Mouse (Mus musculus): ENCODE measurements around the gene Rnf224.

Gene Rnf224

DNA sequence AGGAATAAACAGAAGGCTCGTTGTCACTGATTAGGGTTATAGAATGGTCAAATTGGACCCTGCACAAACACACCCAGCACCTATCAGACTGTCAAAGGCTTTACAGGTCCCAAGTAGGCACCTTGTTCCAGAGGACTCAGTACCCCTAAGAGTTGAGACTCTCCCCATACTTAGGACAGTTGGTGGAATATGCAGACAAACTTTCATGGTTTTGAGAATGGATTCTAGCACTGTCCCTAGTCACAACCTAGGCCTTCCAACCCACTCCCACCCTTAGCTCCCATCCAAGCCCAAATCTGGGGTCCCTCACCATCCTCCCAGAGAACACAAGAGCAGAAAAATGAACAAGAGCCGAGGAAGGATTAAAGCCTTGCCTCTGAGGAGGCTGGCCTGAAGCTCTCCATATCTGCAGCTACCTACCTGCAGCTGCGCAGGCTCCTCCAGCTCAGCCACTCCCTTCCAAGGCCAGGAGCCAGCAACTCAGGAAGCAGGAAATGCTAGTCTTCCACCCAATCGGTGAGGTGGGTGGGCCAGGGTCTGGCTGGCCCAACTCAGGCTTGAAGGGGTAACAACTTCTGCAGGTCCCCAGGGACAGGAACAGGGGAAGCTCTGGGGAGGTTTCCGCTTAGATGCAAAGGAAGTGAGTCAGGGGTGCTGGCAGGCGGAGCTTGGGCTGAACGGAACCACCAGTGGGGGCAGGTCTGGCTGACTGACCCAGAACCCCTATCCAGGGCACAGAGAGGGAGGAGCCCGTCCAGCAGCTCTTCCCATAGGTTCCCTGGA, 40.2 kb downstream of the Rnf224 start, which contains the start of gene Tor4a:
Gene Tor4a, minus strand, starts transcription at position 715 of the 783 bp plus-strand sequence.
- no peak for DNase-seq (ENCODE audit: extremely low read depth, low read depth, low spot score)

- no peak for DNase-seq (ENCODE audit: extremely low read depth, low read depth, low spot score)
Measured at GRCm38 (mm10) chr2:25195211-25196156, 41.1 kb downstream of the Rnf224 start.

DNA sequence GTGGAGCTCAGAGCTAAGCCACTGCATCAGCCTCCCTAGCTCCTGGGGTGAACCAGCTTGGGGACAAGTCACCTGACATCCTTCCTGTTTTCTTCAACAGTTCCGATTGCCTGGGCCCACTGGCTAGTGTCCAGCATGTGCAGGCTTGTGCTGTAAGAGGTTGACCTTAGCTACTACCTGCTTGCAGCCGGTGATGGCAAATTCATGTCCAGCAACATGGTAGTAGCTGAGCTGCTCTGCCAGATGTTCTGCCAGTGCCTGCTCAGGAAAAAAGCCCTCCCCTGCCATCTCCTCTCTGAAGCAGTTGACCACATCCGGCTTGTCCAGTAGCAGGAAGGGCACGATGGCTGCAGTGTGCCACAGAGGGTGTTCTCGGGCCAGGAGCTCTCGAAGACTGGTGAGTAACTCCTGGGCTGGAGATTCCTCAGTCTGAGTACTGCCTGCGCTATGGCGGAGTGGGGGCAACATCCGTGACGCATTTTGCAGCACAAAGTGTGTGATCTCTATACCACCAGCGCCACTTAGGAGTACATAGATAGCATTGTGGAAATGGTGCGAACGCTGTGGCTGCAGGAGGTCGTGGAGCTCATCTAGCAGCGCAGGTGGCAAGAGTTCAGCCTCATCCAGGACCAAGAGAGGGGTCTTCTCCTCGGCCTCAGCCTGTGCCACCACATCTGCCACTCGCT, 42.0 kb downstream of the Rnf224 start:
- DNase-seq (ENCODE audit: extremely low read depth, low read depth, low spot score), result no peak

- DNase-seq (ENCODE audit: extremely low read depth, low read depth, low spot score), result no peak
Measured at GRCm38 (mm10) chr2:25194006-25194405, 42.6 kb downstream of the Rnf224 start.

DNA sequence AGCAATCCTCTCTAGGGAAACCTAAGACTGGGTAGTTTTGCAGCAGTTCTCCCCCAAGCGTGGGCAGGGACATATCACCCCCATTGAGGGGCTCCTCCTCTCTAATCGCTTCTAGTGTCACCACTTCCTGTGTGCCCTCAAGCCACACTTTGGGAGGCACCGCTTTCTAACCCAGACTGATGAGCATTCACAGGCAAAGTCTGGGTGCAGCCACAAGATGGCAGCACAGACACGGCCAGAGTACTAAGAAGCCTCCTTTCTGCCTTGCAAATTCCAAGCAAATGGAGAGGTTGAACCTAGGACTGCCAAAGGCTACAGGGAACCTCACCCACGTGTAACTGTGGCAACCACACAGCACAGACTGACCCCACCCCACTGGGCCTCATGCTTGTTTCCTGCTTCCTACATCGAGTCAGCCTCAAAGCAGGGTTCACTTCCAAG, 43.2 kb downstream of the Rnf224 start:
- no peak for DNase-seq (ENCODE audit: extremely low read depth, low read depth, low spot score)

- no peak for DNase-seq (ENCODE audit: extremely low read depth, low read depth, low spot score)
Measured at GRCm38 (mm10) chr2:25187841-25188240, 48.7 kb downstream of the Rnf224 start.

GRCm38 (mm10) chr2:25186575-25186930, 50.0 kb downstream of the Rnf224 start:
- no peak for DNase-seq (ENCODE audit: extremely low read depth, low read depth, low spot score)

GRCm38 (mm10) chr2:25185625-25186574, 50.7 kb downstream of the Rnf224 start:
- DNase-seq (ENCODE audit: extremely low read depth, low read depth, low spot score), result no peak

DNA sequence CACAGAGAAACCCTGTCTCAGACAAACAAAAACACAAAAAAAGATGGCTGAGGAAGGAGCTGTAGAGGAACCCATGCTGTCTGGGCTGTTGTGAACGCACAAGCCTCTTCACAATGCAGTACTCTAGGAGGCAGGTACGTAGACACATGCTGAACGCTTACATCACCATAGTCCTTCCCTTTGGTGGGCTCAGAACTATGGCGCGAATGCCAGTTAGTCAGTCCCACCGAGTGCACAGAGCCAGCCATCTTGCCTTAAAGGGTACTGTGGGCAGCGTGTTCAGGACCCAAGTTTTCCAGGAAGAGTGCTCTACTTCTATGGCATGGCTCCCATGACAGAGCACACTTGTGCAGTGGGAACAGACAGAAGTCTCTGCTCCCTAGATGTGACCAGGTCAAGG, 52.1 kb downstream of the Rnf224 start:
- no peak for DNase-seq (ENCODE audit: extremely low read depth, low read depth, low spot score)
